Mouse (Mus musculus) olfactory bulb, adult 2 months (tissue): ENCODE results near the gene Naa10.

Experiments used
- CTCF ChIP-seq: fragments of 200-500 bp; IDR thresholded peaks from 2 replicates; pipeline ENCODE4 v1.5.1; 2012; ENCODE audit warnings: low read depth, mild to moderate bottlenecking, low read length, moderate library complexity; ENCODE audit not compliant: insufficient read depth
- POLR2A ChIP-seq: fragments of 200-500 bp; IDR thresholded peaks from 2 replicates; pipeline ENCODE4 v1.6.1; 2012; ENCODE audit warnings: mild to moderate bottlenecking, low read depth, low read length, moderate library complexity; ENCODE audit not compliant: insufficient read depth

- TF ChIP-seq CTCF, result no peak
- TF ChIP-seq POLR2A, result no peak
These were observed 3.1 kb downstream of the Naa10 start for GRCm38 (mm10) chrX:73918631-73919030.
